Mouse (Mus musculus) heart, postnatal 0 days (tissue): ENCODE measurements around the gene Grm4.

Experiments
- CTCF ChIP-seq: IDR thresholded peaks from 2 replicates; pipeline ENCODE4 v1.5.1; 2016; ENCODE audit warnings: antibody characterized with exemption, control low read depth, low read depth
- EP300 ChIP-seq: IDR thresholded peaks from 2 replicates; pipeline ENCODE4 v1.6.1; 2016; ENCODE audit warnings: antibody characterized with exemption, low read depth

GRCm38 (mm10) chr17:27422371-27422725 is 98.9 kb downstream of the Grm4 start:
- TF ChIP-seq CTCF (no peak), EP300 (no peak)
